Mouse (Mus musculus) heart, adult 9 months (tissue): Measurements from ENCODE around the gene Fhit.

ENCODE experiments used
- DNase-seq, 2 experiments: peaks; one replicate each; pipeline ENCODE4 v3.0.0; 2022; ENCODE audit warnings: low spot score in 2 of 2

The Fhit gene

DNA sequence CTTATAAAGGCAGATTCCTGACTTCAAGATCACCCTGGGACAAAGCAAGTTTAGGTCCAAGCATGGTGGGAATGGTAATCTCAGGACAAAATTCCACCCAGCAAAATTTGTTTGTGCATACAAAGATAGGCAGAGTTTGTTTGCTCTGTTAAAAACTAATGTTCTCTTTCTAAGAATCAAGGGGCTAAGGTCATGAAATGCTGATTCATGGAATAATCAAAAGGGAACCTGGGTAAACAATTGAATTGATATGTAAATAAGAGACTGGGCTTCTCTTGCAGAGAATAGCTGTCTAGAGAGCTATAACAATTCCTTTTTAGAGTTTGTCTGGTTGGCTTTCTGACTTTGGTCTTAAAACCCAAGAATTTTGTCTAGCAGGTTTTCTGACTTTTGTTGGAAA lies 647.8 kb downstream of the Fhit start:
- no peak for DNase-seq

DNA sequence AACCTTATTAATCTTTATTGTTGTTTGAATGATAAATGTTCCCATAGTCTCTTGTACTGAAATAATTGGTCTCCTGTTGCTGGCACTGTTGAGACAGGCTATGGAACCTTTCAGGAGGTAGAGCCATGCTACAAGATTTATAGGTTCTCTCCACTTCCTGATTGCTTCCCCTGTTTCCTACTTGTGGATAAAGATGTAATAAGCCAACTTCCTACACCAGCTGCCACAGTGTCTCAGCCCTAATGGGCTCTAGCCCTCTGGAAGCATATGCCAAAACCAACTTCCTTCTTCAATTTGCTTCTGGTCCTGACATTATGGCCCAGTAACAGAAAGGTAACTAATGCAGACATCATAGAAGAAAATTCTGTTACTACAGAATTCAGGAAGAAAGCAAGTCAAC lies 652.6 kb downstream of the Fhit start:
- no peak for DNase-seq

DNA sequence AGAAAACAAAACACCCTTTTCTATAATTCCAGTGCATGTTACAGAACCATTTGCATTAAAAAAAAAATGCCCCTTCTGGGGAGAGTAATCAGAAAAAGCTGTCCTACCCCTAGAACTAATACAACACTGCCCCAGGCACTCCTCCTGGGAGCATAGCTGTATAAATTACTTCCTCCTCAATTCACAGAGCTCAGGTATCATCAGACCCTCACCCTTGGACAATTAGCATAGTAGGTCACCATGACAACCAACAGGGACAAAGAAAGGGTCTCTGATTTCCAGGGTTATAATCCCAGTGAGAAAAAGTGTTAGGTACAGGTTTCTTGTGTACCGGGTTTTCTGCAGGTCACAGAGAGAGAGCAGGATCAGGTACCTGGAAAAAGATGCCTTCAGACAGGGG lies 654.3 kb downstream of the Fhit start:
- no peak for DNase-seq

DNA sequence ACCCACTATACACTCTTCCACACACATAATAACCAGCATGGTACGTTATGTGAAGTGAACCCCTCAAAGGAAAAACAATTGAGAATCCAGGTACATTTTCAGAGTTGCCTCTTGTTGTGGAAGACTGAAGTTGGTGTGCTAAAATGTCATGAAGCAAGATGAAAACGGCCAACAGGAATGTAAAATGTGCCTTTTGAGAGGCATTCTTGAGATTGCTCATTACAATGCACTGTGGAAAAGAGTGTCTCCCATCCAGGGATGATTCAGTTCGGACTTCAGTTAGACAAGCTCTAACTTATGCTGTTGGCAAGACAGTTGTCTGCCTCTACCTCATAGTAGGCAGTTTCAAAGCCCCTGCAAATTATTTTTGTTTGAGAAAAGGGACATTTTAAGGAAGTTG lies 676.0 kb downstream of the Fhit start:
- DNase-seq, result no peak

DNA sequence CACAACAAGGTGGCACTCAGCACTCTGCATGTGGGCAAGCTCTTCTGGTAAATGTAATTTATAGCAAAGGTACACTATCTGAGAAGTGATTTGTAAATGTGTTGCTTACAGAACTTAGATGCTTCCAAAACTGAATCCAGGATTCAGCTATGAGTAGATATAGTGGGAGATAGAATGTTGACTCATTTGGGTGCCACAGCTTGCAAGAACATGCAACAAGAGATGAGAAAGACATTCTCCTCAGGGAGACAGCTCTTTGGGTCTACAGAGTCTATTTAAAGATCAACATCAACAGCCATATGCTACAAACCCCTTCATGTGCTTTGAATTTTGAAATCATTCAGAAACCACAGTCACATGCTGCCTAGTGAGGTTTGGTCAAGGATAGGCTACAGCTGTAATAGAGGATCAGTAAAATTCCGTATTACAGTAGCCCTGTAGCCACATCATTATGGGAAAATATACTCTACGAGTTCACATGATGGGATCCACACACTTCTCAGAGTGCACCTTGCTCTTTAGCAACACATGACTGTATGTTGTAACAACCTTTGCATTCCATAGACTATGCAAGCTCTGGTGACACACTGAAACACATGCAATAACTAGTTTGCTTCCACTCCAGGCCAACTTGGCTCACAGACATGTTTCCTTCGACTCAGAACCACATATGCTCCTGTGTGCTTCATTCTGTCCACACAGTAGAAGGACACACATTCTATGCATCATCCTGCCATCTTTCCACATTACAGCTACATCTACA lies 678.8 kb downstream of the Fhit start:
- DNase-seq, result no peak

- no peak for DNase-seq
Measured at GRCm38 (mm10) chr14:10481370-10481769, 680.5 kb downstream of the Fhit start.

GRCm38 (mm10) chr14:10480681-10481080 lies 681.2 kb downstream of the Fhit start:
- DNase-seq, result no peak

- DNase-seq, result peak; percentile 33 to 44
Measured at GRCm38 (mm10) chr14:10453001-10453861, 708.6 kb downstream of the Fhit start.

- no peak for DNase-seq
Measured at GRCm38 (mm10) chr14:10452234-10452633, 709.6 kb downstream of the Fhit start.

- no peak for DNase-seq
Measured at GRCm38 (mm10) chr14:10445360-10445759, 716.5 kb downstream of the Fhit start.

DNA sequence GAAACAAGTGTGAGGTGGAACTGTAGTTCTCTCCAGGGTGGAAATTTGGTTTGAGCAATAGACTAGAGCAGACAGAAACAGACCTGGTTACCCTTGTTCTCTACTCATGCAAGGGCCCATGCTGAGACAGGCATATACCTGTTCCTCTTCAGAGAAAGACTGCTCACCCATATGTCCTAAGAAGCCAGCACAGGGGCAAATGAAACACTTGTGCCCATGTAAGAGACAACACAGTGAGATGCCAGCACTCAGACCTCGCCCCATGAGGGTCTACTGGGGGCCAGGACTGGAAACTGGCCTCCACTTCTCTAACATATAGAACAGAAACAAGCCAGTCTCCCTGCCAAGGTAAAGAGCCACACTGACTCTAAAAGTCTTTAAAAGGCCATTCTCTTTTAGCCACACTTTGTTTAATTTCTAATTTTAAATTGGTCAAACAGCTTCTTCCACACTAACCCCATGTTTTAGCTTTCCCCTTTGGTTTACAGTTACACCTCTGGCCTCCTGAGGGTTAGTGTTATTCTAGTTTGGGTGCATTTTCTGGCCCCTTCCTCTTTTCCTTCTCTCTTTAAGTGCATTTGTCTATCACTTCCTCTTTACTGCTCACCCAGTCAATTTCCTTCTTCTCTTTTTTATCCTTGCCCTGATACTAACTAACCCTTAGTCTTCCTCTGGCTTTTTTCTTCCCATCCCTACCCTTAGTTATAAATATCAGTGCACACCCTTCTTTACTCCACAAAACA lies 722.7 kb downstream of the Fhit start:
- peak in 1 of 2 experiments; percentile 4 for DNase-seq

DNA sequence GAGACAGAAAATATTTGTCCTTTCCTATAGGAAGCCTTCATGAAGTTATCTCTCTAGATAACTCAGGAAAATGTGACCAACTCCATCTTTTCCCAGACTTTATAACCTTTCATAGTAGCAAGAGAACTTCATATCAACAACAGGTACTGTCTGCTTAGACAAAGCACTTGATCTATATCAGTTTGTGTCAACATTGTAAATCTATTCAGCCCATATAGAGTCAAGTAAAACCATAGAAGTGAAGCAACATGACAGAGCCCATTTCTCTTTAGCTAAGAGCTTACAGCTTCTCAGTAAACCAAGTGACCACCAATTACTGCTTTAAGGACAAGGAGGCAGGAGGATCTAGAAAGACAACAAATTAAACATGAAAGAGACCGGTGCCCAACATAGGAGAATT lies 725.6 kb downstream of the Fhit start:
- no peak for DNase-seq

DNA sequence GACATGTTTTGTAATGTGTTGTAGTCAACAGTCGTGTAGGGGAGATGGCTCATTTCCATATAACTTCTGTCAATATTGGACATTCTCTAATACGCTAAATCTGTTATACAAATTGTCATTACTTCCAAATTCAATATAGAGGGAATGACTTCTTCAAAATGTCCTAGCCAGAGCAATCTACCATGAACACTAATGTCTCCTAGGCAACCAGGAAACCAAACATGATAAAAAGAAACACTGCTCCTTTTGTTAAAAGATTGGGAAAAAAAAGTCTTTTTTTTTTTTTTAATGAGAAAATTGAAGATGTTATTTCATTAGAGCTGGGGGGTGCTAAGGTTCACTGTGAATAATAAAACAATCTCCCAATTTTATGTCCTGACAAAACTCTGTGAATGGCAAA lies 729.3 kb downstream of the Fhit start:
- DNase-seq, result no peak

DNA sequence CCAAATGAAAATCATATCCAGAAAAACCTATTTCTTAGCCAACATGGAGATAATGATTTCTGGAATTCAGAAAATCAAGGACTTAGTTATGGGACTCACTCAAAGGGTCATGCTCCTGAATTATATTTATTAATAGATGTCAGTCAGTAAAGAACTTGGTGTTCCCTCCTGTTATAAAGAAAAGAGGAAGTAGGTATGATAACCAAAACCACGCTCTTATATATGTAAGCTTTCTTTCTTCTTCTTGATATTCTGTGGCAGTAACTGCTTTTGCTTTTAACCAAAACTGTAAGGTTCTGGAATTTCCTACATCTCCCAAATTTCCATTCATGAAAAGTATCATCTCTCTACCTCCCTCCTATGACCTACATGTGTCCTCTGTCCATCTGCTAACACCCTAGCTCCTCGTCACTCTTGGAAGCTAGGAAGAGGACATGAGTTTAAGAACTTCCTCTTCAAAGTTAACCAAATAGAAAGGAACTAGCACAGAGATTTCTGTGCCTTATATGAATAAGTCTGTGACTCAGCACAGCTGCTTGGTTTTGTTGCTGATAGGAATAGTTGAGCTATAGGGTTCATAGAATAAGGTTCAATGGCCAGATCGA lies 731.3 kb downstream of the Fhit start:
- DNase-seq, result no peak

DNA sequence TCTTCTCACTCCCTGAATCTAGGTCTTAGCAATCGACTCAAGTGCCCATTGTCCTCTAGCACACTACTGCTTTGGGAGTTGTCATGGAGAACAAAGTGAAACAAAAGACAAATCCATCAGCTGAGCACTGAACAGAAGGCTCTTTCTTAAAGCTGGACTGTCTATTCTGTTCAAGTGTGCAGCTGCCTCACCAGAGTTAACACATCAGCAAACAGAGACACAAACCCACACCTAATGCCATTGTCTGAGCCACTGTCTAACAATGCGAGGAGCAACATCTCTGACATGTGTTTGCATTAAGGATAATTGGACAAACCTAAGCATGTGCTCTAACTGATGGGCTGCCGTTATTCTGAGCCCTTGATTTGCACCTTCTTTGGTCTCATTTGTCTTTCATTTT lies 738.3 kb downstream of the Fhit start:
- DNase-seq, result no peak

DNA sequence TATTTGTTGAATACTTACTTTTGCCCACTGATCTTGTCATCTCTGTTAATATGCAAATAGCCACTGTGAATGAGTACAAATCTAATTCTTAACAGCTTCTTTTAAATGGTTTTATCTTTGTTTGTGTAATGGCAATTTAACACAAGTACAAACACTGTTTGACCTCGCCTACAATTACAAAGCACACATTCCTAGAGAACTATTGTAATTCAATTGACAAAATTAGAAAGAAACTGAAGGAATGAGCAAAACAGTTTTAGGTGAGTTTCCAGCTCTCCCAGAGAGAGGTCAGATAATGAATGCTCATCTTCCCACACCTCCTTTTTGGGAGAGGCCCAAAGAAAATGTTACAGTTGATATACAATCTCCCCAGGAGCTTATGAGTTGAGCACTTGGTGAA lies 739.6 kb downstream of the Fhit start:
- DNase-seq, result no peak

- no peak for DNase-seq
Measured at GRCm38 (mm10) chr14:10415068-10415467, 746.8 kb downstream of the Fhit start.

DNA sequence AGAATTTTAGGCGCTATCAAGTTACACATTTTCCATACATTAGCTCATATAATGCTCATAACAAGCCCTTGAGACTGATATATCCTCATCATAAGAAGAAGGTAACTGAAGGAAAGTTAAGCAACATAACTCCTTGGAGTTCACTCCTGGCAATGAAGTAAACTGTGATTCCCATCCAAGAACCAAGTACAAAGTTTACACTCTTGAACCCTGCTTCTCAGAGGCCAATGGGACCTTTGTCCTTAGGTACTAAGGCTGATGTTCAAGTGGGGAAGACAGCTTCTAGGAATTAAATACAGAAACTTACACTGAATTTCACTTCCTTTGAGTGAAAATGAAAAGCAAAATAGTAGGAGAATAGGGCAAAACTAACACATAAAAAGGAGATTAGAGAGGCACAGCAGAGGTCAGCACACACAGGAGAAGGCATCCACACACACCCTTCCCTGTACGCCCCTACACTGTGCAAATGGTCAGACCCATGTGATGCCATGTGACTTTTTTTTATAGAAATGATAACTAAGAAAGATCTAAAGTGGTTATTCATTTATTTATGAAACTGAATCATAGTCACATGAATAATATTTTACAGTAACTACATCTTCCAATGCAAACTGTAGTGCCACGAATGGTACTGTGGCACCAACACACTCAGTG lies 752.4 kb downstream of the Fhit start:
- no peak for DNase-seq

- DNase-seq, result no peak
Measured at GRCm38 (mm10) chr14:10405346-10405745, 756.5 kb downstream of the Fhit start.

GRCm38 (mm10) chr14:10367783-10368680 lies 793.8 kb downstream of the Fhit start:
- no peak for DNase-seq
